In the genomic region with DNA sequence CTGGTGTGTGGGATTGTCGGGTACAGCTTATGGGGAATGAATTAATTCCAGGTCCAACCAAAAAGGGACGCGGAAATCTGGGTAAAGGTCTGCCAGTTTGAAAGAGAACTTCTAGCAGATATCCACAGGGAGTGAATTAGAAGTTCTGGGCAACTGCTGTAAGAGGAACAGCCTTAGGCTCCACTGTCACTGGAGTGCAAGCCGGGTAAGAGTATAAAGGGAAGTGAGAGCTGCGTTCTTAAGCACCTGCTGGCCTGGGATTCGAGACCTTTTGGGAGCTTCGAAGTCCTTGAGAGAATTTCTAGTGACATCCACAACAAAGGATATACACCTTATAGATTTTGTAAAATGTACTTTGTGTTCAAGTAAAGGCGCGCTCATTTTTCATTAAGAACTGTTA, we compare ENCODE assay signal across 10 mouse cellular contexts. TPM values are rescaled to one million over a fixed set of nuclear protein-coding genes. Genes with fewer than 3 reads are reported as not detected.
DNase-seq lines count a peak whose midpoint lies in the region; ATAC-seq lines count a peak whose summit lies in the region.
"Had no signal": no experiment of that assay in that cellular context is flagged by ENCODE, and none has a peak within 500 bp of the region (broad histone marks: within the 10 kb centered on the region; RNA-seq: fewer than 3 reads in every experiment).

No protein-coding gene starts in this region.

- no peak for DNase-seq in heart, postnatal 4 days
- DNase-seq in embryonic facial prominence, embryonic 11.5 days (ENCODE audit: low spot score) = no peak
- no peak for DNase-seq in midbrain, embryonic 14.5 days
- no peak for DNase-seq in spleen, postnatal 14 days (ENCODE audit: low spot score in 2 of 2)
- no peak for DNase-seq in lung, adult 18-20 months

- ATAC-seq in heart, embryonic 13.5 days (ENCODE audit: extremely low read depth, insufficient number of reproducible peaks, low FRiP score, low TSS enrichment) = no peak
- no peak for ATAC-seq in embryonic facial prominence, embryonic 11.5 days (replicated peaks; ENCODE audit: insufficient number of reproducible peaks, low FRiP score, low TSS enrichment, low read depth)
- no peak for ATAC-seq in hindbrain, embryonic 16.5 days
- ATAC-seq in midbrain, embryonic 14.5 days (ENCODE audit: low FRiP score, low TSS enrichment) = no peak
- ATAC-seq in monocyte, adult 5-6 weeks (replicated peaks; ENCODE audit: insufficient number of reproducible peaks, low FRiP score, low TSS enrichment, poor library complexity, severe bottlenecking) = no peak
- ATAC-seq: inflammation-experienced regulatory T-cells, adult 6 months had no signal

- H3K4me3 ChIP-seq in heart, embryonic 13.5 days = peak overlapping the region; percentile 62
- peak overlapping the region; percentile 49 for H3K4me3 ChIP-seq in embryonic facial prominence, embryonic 11.5 days (ENCODE audit: low read depth, low read length)
- peak overlapping the region; percentile 47 for H3K4me3 ChIP-seq in hindbrain, embryonic 16.5 days (ENCODE audit: low read length)
- peak overlapping the region; percentile 42 for H3K4me3 ChIP-seq in midbrain, embryonic 14.5 days (replicated peaks; ENCODE audit: low read depth, low read length)

- no peaks in the 10 kb centered on the region for H3K36me3 ChIP-seq in heart, embryonic 13.5 days
- no peaks in the 10 kb centered on the region for H3K36me3 ChIP-seq in embryonic facial prominence, embryonic 11.5 days (replicated peaks; ENCODE audit: control insufficient read depth, insufficient read depth, low read depth, low read length)
- no peaks in the 10 kb centered on the region for H3K36me3 ChIP-seq in hindbrain, embryonic 16.5 days (ENCODE audit: control insufficient read depth, insufficient read depth, low read length)
- H3K36me3 ChIP-seq in midbrain, embryonic 14.5 days (ENCODE audit: control insufficient read depth, insufficient read depth, low read length) = no peaks in the 10 kb centered on the region

- H3K9ac ChIP-seq in heart, embryonic 13.5 days = peak overlapping the region; percentile 80
- H3K9ac ChIP-seq in embryonic facial prominence, embryonic 11.5 days (replicated peaks; ENCODE audit: low read length) = no peak overlapping the region
- H3K9ac ChIP-seq in hindbrain, embryonic 16.5 days (ENCODE audit: low read depth, low read length) = no peak overlapping the region
- peak overlapping the region; percentile 45; the same call in 1 of the 2 replicates for H3K9ac ChIP-seq in midbrain, embryonic 14.5 days (replicated peaks; ENCODE audit: low read length)

- peak overlapping the region; percentile 90 for H3K4me2 ChIP-seq in heart, embryonic 13.5 days
- peak overlapping the region; percentile 94 for H3K4me2 ChIP-seq in embryonic facial prominence, embryonic 11.5 days (ENCODE audit: low read depth, low read length)
- peak overlapping the region; percentile 74 for H3K4me2 ChIP-seq in hindbrain, embryonic 16.5 days (ENCODE audit: low read length)
- H3K4me2 ChIP-seq in midbrain, embryonic 14.5 days (ENCODE audit: low read length) = peak overlapping the region; percentile 84

- WGBS in heart, embryonic 13.5 days = 53% methylated on average over 9 of the region's 9 CpGs
- 40% methylated on average over 9 of the region's 9 CpGs for WGBS in embryonic facial prominence, embryonic 11.5 days
- 44% methylated on average over 9 of the region's 9 CpGs for WGBS in hindbrain, embryonic 16.5 days
- 39% methylated on average over 9 of the region's 9 CpGs for WGBS in midbrain, embryonic 14.5 days

- no peak overlapping the region for H3K27ac ChIP-seq in heart, embryonic 13.5 days (replicated peaks)
- no peak overlapping the region for H3K27ac ChIP-seq in embryonic facial prominence, embryonic 11.5 days (replicated peaks; ENCODE audit: low read depth, low read length)
- no peak overlapping the region for H3K27ac ChIP-seq in hindbrain, embryonic 16.5 days (ENCODE audit: low read depth, low read length)
- H3K27ac ChIP-seq in midbrain, embryonic 14.5 days (replicated peaks; ENCODE audit: low read depth, low read length) = no peak overlapping the region

- H3K4me1 ChIP-seq in heart, embryonic 13.5 days = peaks cover 12% of the 10 kb centered on the region; the same call in 1 of the 2 replicates
- H3K4me1 ChIP-seq in embryonic facial prominence, embryonic 11.5 days (ENCODE audit: control insufficient read depth, insufficient read depth, low read length) = no peaks in the 10 kb centered on the region; the same call in 1 of the 2 replicates
- H3K4me1 ChIP-seq in hindbrain, embryonic 16.5 days (ENCODE audit: control insufficient read depth, insufficient read depth, low read depth, low read length) = peaks cover 7% of the 10 kb centered on the region
- H3K4me1 ChIP-seq in midbrain, embryonic 14.5 days (ENCODE audit: control insufficient read depth, insufficient read depth, low read length) = peaks cover 8% of the 10 kb centered on the region; the same call in 1 of the 2 replicates

- peaks cover 10% of the 10 kb centered on the region; the same call in 1 of the 2 replicates for H3K27me3 ChIP-seq in heart, embryonic 13.5 days (replicated peaks)
- no peaks in the 10 kb centered on the region for H3K27me3 ChIP-seq in embryonic facial prominence, embryonic 11.5 days (ENCODE audit: control insufficient read depth, insufficient read depth, low read length)
- no peaks in the 10 kb centered on the region for H3K27me3 ChIP-seq in hindbrain, embryonic 16.5 days (replicated peaks; ENCODE audit: control insufficient read depth, insufficient read depth, low read length)
- H3K27me3 ChIP-seq in midbrain, embryonic 14.5 days (ENCODE audit: control insufficient read depth, insufficient read depth, low read length) = peaks cover 11% of the 10 kb centered on the region; the same call in 1 of the 2 replicates
- H3K27me3 ChIP-seq: CH12.LX had no signal

- no peaks in the 10 kb centered on the region for H3K9me3 ChIP-seq in heart, embryonic 13.5 days
- H3K9me3 ChIP-seq in embryonic facial prominence, embryonic 11.5 days (replicated peaks; ENCODE audit: control insufficient read depth, low read length) = no peaks in the 10 kb centered on the region
- H3K9me3 ChIP-seq in hindbrain, embryonic 16.5 days (ENCODE audit: control insufficient read depth, low read length) = no peaks in the 10 kb centered on the region
- no peaks in the 10 kb centered on the region for H3K9me3 ChIP-seq in midbrain, embryonic 14.5 days (ENCODE audit: control insufficient read depth, low read length)

RNA-seq across cellular contexts. Expression of a gene that starts 0.3 kb away (rescaled TPM):
- polyA plus RNA-seq in heart, embryonic 13.5 days (2015; fragmentation: Nextera tagmentation; extraction: Ambion mirVana) = 1.3 and 1.4 TPM in 2 replicates
- total RNA-seq in heart, postnatal 4 days (2021) = under 1 TPM; 0.43 to 0.81 TPM
- 0.93 and 0.96 TPM in 2 replicates for polyA plus RNA-seq in embryonic facial prominence, embryonic 11.5 days (2014; fragmentation: Nextera tagmentation; extraction: Ambion mirVana)
- polyA plus RNA-seq in hindbrain, embryonic 16.5 days (2015; fragmentation: Nextera tagmentation; extraction: Ambion mirVana) = 1.2 and 2.0 TPM in 2 replicates
- polyA plus RNA-seq in midbrain, embryonic 14.5 days (2014; fragmentation: Nextera tagmentation; extraction: Ambion mirVana) = 0.09 and 0.17 TPM in 2 replicates
- total RNA-seq in monocyte, adult 5-6 weeks (2017) = not detected in 3 replicates
- total RNA-seq: CH12.LX had no signal
- polyA plus RNA-seq: inflammation-experienced regulatory T-cells, adult 6 months had no signal

Comparison
In these comparisons a context has a peak if more than half of its experiments do, and no peak if none do; other contexts are left out.
1. H3K9ac ChIP-seq: peak in heart, embryonic 13.5 days (single experiment) and midbrain, embryonic 14.5 days (single experiment); none in embryonic facial prominence, embryonic 11.5 days (single experiment) and hindbrain, embryonic 16.5 days (single experiment).
2. Peak in every context shown above with its lines, with median percentiles within 50 percentile points of each other: H3K4me2 ChIP-seq and H3K4me3 ChIP-seq.